Mouse (Mus musculus) E14TG2a.4 (cell line): ENCODE measurements around the gene Cpsf7.

Source experiments
- CTCF ChIP-seq: conservative IDR thresholded peaks from 2 replicates; pipeline ENCODE4 v1.5.1; 2014; ENCODE audit warnings: low read length
- NANOG ChIP-seq: IDR thresholded peaks from 2 replicates; pipeline ENCODE4 v1.6.1; 2014; ENCODE audit warnings: borderline replicate concordance, low read length, mixed read lengths
- POU5F1 ChIP-seq: IDR thresholded peaks from 2 replicates; pipeline ENCODE4 v1.6.1; 2014; ENCODE audit warnings: low read length, borderline replicate concordance

DNA sequence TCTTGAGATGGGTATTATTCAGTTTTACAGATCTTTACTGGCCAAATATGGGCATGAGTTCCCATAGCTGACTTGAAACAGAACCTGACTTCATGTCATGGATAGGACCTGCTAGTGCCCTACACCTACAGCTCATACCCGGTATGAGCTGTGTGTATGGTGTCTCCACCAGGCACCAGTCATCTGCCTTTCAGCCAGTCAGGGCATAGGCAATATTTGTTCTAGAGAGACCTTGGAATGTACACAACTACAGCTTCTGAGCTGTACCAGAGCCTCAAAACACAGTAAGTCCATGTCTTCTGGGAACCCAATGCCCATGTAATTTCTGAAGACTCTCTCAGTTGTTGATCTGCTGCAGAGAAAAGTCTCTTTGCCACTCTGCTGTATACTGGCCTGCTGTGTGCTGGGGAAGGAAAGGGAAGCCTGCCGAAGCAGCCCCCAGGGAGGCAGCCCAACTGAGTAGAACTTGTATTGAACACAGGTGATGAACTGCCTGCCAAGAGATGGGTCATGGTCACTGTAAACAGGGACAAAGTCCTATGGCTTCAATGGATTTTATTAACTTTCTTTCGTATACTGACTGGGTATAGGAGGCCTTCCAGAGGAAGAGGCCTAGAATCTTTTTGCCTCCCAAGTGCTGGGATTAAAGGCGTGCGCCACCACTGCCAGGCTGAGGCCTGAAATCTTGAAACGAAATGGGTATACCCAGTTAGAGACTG, 66.8 kb downstream of the Cpsf7 start:
- TF ChIP-seq CTCF: no peak
- no peak for TF ChIP-seq POU5F1
- TF ChIP-seq NANOG: no peak
